Mouse (Mus musculus): ENCODE results near the gene Olfr1323. TPM values are rescaled to one million over a fixed set of nuclear protein-coding genes. Genes with fewer than 3 reads are reported as not detected.

The Olfr1323 gene
- not detected in 2 replicates for polyA plus RNA-seq (2015; fragmentation: Nextera tagmentation; extraction: Ambion mirVana)

DNA sequence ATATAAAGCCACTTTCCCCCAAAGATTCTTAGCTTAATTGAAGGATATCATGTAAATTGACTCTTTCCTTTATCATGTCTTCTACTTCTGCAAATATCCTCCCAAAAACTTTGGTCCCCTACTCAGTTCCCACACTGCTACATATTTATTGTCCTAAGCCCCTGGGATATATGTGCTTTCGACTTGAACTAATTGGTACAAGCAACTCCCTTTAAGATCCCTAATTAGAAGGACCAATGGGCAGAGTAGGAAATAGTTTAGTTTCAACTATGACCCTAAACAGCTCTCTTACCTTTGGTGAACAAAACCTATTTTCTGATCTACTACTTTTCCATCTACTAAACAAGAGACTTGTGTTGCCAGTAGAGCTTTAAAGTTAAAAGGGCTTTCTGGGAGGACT is at the start of gene Olfr1323:
Olfr1323 (minus strand) TSS at position 101 of the 400 bp plus-strand sequence.
- Histone ChIP-seq H3K4me1 (no peaks in the 10 kb centered on the region), H3K4me3 (no peak within 1 kb of the TSS), H3K9me3 (no peaks in the 10 kb centered on the region), H3K9ac (no peak within 1 kb of the TSS), H3K4me2 (no peak within 1 kb of the TSS), H3K36me3 (no peaks in the 10 kb centered on the region), H3K27ac (no peak within 1 kb of the TSS), H3K27me3 (no peaks in the 10 kb centered on the region)
- WGBS, result 97% methylated on average over 1 of the region's 1 CpGs
- no peak for ATAC-seq (ENCODE audit: borderline replicate concordance, extremely low read depth, low FRiP score, low TSS enrichment)

DNA sequence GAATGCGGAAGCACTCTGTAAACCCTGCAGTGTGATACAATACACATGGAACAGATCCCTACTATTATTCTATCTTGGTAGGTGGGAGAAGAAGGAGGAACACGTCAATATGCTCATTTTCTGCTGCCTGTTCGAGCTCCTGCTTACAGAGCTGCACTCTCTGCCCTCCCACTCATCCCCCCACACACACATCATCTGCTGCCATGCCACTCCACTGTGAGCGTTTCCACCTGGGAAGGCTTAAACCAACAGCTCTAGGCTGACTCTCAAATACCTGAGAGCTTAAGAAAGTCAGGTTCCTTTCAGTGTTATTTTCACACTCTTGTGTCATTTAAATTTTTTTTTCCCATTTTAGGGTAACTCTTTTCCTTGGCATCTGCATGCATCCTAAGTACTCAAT is 6.9 kb downstream of the Olfr1323 start:
- no peaks in the 10 kb centered on the region for H3K4me1 ChIP-seq
- no peak overlapping the region for H3K4me2 ChIP-seq
- H3K27ac ChIP-seq, result no peak overlapping the region
- no peaks in the 10 kb centered on the region for H3K36me3 ChIP-seq
- H3K9me3 ChIP-seq, result no peaks in the 10 kb centered on the region
- no peaks in the 10 kb centered on the region for H3K27me3 ChIP-seq
- 23% methylated on average over 4 of the region's 4 CpGs for WGBS
- no peak overlapping the region for H3K4me3 ChIP-seq
- H3K9ac ChIP-seq, result no peak overlapping the region
- ATAC-seq (ENCODE audit: borderline replicate concordance, extremely low read depth, low FRiP score, low TSS enrichment), result no peak

Other genes starting within 250 kb of the Olfr1323 start
- 2.0 and 2.5 TPM in 2 replicates for gene Igsf1, start 221.6 kb downstream of the Olfr1323 start, polyA plus RNA-seq (2015; fragmentation: Nextera tagmentation; extraction: Ambion mirVana)
- gene Olfr1322, start 127.9 kb downstream of the Olfr1323 start, polyA plus RNA-seq (2015; fragmentation: Nextera tagmentation; extraction: Ambion mirVana), result not detected in 2 replicates